Mouse (Mus musculus) G1E (cell line): ENCODE data around the gene Riok2. TPM values are rescaled to one million over a fixed set of nuclear protein-coding genes. Genes with fewer than 3 reads are reported as not detected.

Experiments used
- ATAC-seq: 2 replicates; pipeline ENCODE4 v1.8.0; 2016; ENCODE audit warnings: mild to moderate bottlenecking; ENCODE audit not compliant: insufficient number of reproducible peaks, poor library complexity, low FRiP score, severe bottlenecking; ENCODE audit errors: extremely low read depth
- DNase-seq: peaks from one replicate; pipeline ENCODE4 v3.0.0; 2012; ENCODE audit warnings: low spot score
- H3K27me3 ChIP-seq: 2 replicates; pipeline ENCODE4 v1.6.1; 2012; ENCODE audit warnings: mild to moderate bottlenecking, low read length, inconsistent platforms; ENCODE audit not compliant: insufficient read depth
- H3K36me3 ChIP-seq: replicated peaks from 2 replicates; pipeline ENCODE3; 2012; ENCODE audit warnings: mild to moderate bottlenecking, inconsistent platforms
- H3K4me1 ChIP-seq: 2 replicates; pipeline ENCODE4 v1.6.1; 2012; ENCODE audit warnings: low read depth, low read length, inconsistent platforms, mixed read lengths; ENCODE audit not compliant: insufficient read depth
- H3K4me3 ChIP-seq: 2 replicates; pipeline ENCODE4 v1.5.1; 2012; ENCODE audit warnings: low read depth, mild to moderate bottlenecking, inconsistent platforms, low read length, moderate library complexity, mixed read lengths
- H3K9me3 ChIP-seq: replicated peaks from 2 replicates; pipeline ENCODE4 v1.6.1; 2012; ENCODE audit warnings: inconsistent platforms
- CTCF ChIP-seq: IDR thresholded peaks from 2 replicates; pipeline ENCODE4 v1.5.1; 2012; ENCODE audit warnings: low read depth, low read length, inconsistent platforms, mixed read lengths
- GATA1 ChIP-seq: IDR thresholded peaks from 2 replicates; pipeline ENCODE4 v1.6.1; 2012; ENCODE audit warnings: borderline replicate concordance, low read length, inconsistent platforms, mixed read lengths
- GATA2 ChIP-seq: IDR thresholded peaks from 2 replicates; pipeline ENCODE4 v1.6.1; 2012; ENCODE audit warnings: low read depth, low read length, inconsistent platforms, borderline replicate concordance
- POLR2AphosphoS5 ChIP-seq: IDR thresholded peaks from 2 replicates; pipeline ENCODE4 v1.6.1; 2012; ENCODE audit warnings: low read depth, low read length, inconsistent platforms; ENCODE audit not compliant: insufficient replicate concordance
- TAL1 ChIP-seq: conservative IDR thresholded peaks from 2 replicates; pipeline ENCODE4 v1.6.1; 2012; ENCODE audit warnings: low read depth, low read length, inconsistent platforms, mixed read lengths
- polyA plus RNA-seq: library from polyadenylated mRNA; stranded (reverse); fragments of >175 nt; gene quantifications from 2 replicates; pipeline ENCODE4 v1.2.3, GENCODE M21; 2012
- total RNA-seq, 2 experiments: library from RNA; stranded (forward) in 1 of 2; stranded (reverse) in 1 of 2; fragments of 200-1000 nt in 1 of 2; fragments of >200 nt in 1 of 2; fragmentation: Nextera tagmentation in 1 of 2; gene quantifications; 2 replicates each; pipeline ENCODE4 v1.2.3; 2014 to 2017

The Riok2 gene
- total and polyA plus RNA-seq, 3 experiments, result 3.5 to 81.3 (median 57.7) TPM

DNA sequence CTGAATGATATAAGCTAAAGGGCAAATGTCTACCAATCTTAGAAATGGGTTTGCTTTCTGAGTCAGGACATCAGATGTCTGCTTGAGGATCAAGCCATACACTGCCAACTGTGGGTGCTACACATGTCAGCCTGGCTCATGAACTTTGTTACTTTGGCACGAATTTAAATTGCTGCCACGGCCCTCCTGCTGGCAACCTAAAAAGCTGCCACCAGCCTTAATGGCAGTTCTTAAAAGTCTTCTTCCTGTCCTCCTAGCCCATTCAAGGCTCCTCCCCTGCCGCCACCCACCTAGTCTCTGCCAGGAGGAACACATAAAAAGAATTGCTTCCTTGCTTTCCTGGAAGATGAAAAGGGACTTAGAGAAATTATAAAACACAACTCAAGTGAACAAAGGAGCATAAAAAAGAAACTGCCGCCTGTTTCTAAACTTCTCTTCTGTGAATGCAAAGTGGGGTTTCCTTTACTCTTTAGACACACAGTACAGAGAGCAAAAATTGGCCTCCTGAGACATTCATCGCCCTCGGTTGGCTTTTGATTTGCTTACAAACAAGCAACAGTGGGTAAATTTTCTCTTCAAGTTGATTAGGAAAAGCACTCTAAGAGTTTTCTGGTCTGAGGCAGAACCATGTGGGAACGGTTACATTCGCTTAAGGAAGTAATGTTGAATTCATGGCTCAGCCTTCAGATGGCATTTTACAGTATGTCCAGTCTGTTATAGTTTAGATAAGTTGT is 30.9 kb downstream of the Riok2 start:
- H3K27me3 ChIP-seq, result peaks cover 19% of the 10 kb centered on the region
- no peaks in the 10 kb centered on the region for H3K36me3 ChIP-seq
- H3K4me1 ChIP-seq, result peaks cover 2% of the 10 kb centered on the region; the same call in 1 of the 2 replicates
- no peak overlapping the region for H3K4me3 ChIP-seq
- H3K9me3 ChIP-seq, result no peaks in the 10 kb centered on the region
- DNase-seq (no peak), ATAC-seq (no peak)
- TF ChIP-seq GATA2, result no peak
- no peak for TF ChIP-seq TAL1
- TF ChIP-seq CTCF, result no peak
- no peak for TF ChIP-seq GATA1
- no peak for TF ChIP-seq POLR2AphosphoS5

GRCm38 (mm10) chr17:17405606-17406005 is 31.5 kb downstream of the Riok2 start:
- TF ChIP-seq GATA2, result no peak
- TF ChIP-seq POLR2AphosphoS5, result no peak
- no peak for TF ChIP-seq CTCF
- TF ChIP-seq TAL1, result no peak
- no peak for TF ChIP-seq GATA1
- Histone ChIP-seq H3K4me3 (no peak overlapping the region), H3K4me1 (peaks cover 2% of the 10 kb centered on the region; the same call in 1 of the 2 replicates), H3K27me3 (peaks cover 19% of the 10 kb centered on the region), H3K36me3 (no peaks in the 10 kb centered on the region), H3K9me3 (no peaks in the 10 kb centered on the region)
- no peak for DNase-seq
- ATAC-seq, result no peak

DNA sequence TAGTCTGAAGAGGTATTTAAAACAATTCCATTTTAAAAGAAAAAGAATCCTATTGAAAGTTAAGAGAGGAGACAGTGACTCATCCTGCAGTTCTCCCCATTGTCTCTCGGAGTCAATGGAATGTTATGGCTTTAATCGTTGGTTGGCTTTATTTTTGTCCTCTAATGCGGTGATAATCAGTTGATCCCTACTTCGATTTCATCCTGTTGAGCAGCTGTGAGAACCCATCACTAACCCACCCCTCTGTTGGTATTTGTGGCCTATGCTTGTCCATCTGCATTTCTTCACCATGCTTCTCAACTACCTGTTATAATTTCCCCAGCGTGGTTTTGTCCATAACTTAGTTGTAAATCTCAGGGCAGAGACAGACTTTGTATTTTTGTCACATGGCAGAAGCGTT is 34.0 kb downstream of the Riok2 start:
- Histone ChIP-seq H3K36me3 (no peaks in the 10 kb centered on the region), H3K4me3 (no peak overlapping the region), H3K4me1 (peaks cover 2% of the 10 kb centered on the region; the same call in 1 of the 2 replicates), H3K9me3 (no peaks in the 10 kb centered on the region), H3K27me3 (peaks cover 13% of the 10 kb centered on the region)
- TF ChIP-seq GATA2 (no peak), TAL1 (no peak), CTCF (no peak), POLR2AphosphoS5 (no peak), GATA1 (no peak)
- ATAC-seq (no peak), DNase-seq (no peak)

DNA sequence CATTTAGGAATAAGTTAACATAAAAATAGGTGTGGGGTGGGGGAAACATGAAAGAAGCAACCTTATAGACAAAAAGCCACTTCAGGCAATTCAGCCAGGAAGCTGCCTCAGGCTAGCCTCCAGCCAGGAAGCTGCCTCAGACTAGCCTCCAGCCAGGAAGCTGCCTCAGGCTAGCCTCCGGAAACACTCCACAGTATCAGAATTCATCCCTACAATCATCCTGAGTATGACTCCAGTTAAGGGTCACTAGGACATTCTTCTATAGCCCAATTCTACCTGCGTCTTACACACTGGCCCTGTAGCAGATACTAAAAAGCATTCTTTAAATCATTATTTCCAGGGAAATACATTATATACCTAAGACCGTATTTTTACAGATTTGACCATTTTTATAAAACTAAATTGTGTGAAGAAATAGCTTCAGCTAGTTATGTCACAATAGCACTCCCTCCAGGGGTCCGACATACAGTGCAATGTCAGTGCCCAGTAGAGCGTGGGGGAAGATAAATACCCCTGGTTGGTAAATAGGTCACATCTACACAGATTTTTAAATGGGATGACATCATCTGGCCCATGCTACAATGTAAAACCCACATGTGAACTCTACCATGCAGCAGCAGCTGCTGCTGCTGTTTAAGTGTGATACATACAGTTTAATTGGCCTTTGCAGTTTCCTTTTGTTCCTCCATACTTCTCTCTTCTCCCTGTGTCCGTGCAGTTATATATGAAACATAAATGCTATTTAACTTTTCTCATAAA is 34.8 kb downstream of the Riok2 start:
- no peak for ATAC-seq
- no peaks in the 10 kb centered on the region for H3K9me3 ChIP-seq
- no peak for DNase-seq

DNA sequence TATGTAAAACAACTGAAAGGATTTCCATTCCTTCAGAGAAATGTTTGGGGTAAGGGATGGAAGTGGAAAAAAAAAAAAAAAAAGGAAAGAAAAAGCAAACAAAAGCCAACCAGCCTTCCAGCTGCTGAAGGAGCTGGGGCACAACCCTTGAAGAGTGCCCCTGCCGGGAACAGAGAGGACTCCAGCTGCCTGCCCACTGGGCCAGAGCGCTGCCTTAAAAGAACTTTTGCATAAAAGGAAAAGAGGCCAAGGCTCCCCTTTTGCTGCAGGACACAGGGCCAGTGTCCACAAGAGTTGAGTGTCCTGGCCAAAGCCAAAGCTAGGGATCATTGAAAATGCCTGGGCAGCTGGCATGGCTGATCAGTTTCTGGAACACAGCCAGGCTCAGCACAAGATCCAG is 35.5 kb downstream of the Riok2 start:
- Histone ChIP-seq H3K9me3 (no peaks in the 10 kb centered on the region), H3K4me1 (peaks cover 2% of the 10 kb centered on the region; the same call in 1 of the 2 replicates), H3K36me3 (no peaks in the 10 kb centered on the region), H3K4me3 (no peak overlapping the region), H3K27me3 (peaks cover 11% of the 10 kb centered on the region)
- DNase-seq (no peak), ATAC-seq (no peak)
- TF ChIP-seq GATA2, result no peak
- TF ChIP-seq POLR2AphosphoS5, result no peak
- no peak for TF ChIP-seq GATA1
- TF ChIP-seq TAL1, result no peak
- TF ChIP-seq CTCF, result no peak

More for the DNA sequence above, 34.8 kb downstream of the Riok2 start:
- Histone ChIP-seq H3K4me3 (no peak overlapping the region), H3K27me3 (peaks cover 13% of the 10 kb centered on the region), H3K4me1 (peaks cover 2% of the 10 kb centered on the region; the same call in 1 of the 2 replicates), H3K36me3 (no peaks in the 10 kb centered on the region)
- TF ChIP-seq GATA1 (no peak), TAL1 (no peak), CTCF (no peak), POLR2AphosphoS5 (no peak), GATA2 (no peak)

GRCm38 (mm10) chr17:17411443-17411842 is 37.3 kb downstream of the Riok2 start:
- H3K36me3 ChIP-seq, result no peaks in the 10 kb centered on the region
- TF ChIP-seq TAL1, result no peak
- no peak for TF ChIP-seq GATA2
- TF ChIP-seq POLR2AphosphoS5, result no peak
- no peak for TF ChIP-seq CTCF
- TF ChIP-seq GATA1, result no peak
- H3K4me3 ChIP-seq, result no peak overlapping the region
- ATAC-seq (no peak), DNase-seq (no peak)
- H3K4me1 ChIP-seq, result no peaks in the 10 kb centered on the region
- peaks cover 3% of the 10 kb centered on the region; the same call in 1 of the 2 replicates for H3K27me3 ChIP-seq
- no peaks in the 10 kb centered on the region for H3K9me3 ChIP-seq
